Mouse (Mus musculus) midbrain, embryonic 12.5 days (tissue): ENCODE measurements around the gene Prss38. TPM values are rescaled to one million over a fixed set of nuclear protein-coding genes. Genes with fewer than 3 reads are reported as not detected.
"Not testable (repeated sequence)": the region's sequence is repeated elsewhere in the genome, so short reads cannot be mapped to it uniquely, and the experiment has no call there.

Experiments used
- ATAC-seq: fragments of 200-750 bp; cut with Nextera tagmentation; 2 replicates; pipeline ENCODE4 v1.8.0; 2017; ENCODE audit warnings: low read depth, moderate TSS enrichment, moderate library complexity; ENCODE audit not compliant: low FRiP score
- H3K27ac ChIP-seq: fragments of 300-500 bp; sonication (generic); replicated peaks from 2 replicates; pipeline ENCODE4 v1.5.1; 2016; ENCODE audit warnings: mild to moderate bottlenecking
- H3K27me3 ChIP-seq: fragments of 300-500 bp; sonication (generic); 2 replicates; pipeline ENCODE4 v1.6.1; 2016; ENCODE audit warnings: mild to moderate bottlenecking
- H3K36me3 ChIP-seq: fragments of 300-500 bp; sonication (generic); 2 replicates; pipeline ENCODE4 v1.6.1; 2016
- H3K4me1 ChIP-seq: fragments of 300-500 bp; sonication (generic); 2 replicates; pipeline ENCODE4 v1.6.1; 2016
- H3K4me2 ChIP-seq: fragments of 300-500 bp; sonication (generic); replicated peaks from 2 replicates; pipeline ENCODE4 v1.6.1; 2016; ENCODE audit warnings: mild to moderate bottlenecking, moderate library complexity
- H3K4me3 ChIP-seq: fragments of 300-500 bp; sonication (generic); 2 replicates; pipeline ENCODE4 v1.5.1; 2016; ENCODE audit warnings: mild to moderate bottlenecking
- H3K9ac ChIP-seq: fragments of 300-500 bp; sonication (generic); replicated peaks from 2 replicates; pipeline ENCODE4 v1.6.1; 2016; ENCODE audit warnings: mild to moderate bottlenecking, moderate library complexity
- H3K9me3 ChIP-seq: fragments of 300-500 bp; sonication (generic); 2 replicates; pipeline ENCODE4 v1.6.1; 2016; ENCODE audit warnings: mild to moderate bottlenecking
- WGBS: fragments of 180-500 bp; shearing (Covaris S2); methylation state at CpG from one replicate; pipeline ENCODE4 v1.1.7; 2016; 5-methylcytosine and 5-hydroxymethylcytosine counted together
- polyA plus RNA-seq: library from polyadenylated mRNA; unstranded; fragments of >200 nt; fragmentation: Nextera tagmentation; extraction: Ambion mirVana; gene quantifications from 2 replicates; pipeline ENCODE4 v1.2.1, GENCODE M21; 2016

The Prss38 gene
- polyA plus RNA-seq, 1 experiment from 2014 or later, result 0.14 TPM

DNA sequence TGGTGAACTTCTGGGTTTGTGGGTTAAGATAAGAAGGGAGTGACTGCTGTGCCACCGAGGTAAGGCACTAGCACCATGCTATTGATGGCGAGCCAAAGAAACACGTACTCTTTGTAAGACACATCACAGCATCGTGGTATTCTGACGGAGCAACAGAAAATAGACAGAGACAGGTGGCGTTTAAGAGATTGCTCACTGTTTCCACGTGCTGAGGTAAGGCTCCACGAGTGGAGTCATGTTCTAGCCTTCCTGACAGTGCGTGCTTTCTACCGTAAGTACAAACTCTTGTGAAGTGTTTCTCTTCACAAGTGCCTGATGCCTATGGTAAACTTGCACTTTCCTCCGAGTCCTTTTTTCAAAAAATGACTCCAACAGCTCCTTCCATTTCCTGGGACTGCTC is 5.6 kb downstream of the Prss38 start:
- no peak overlapping the region for H3K27ac ChIP-seq
- H3K4me2 ChIP-seq, result no peak overlapping the region
- 81% methylated on average over 11 of the region's 11 CpGs for WGBS
- no peak overlapping the region for H3K9ac ChIP-seq
- H3K4me3 ChIP-seq, result no peak overlapping the region
- no peaks in the 10 kb centered on the region for H3K9me3 ChIP-seq
- ATAC-seq, result no peak
- H3K36me3 ChIP-seq, result no peaks in the 10 kb centered on the region
- peaks cover 9% of the 10 kb centered on the region for H3K4me1 ChIP-seq
- H3K27me3 ChIP-seq, result no peaks in the 10 kb centered on the region

GRCm38 (mm10) chr11:59367955-59368354 is 7.5 kb downstream of the Prss38 start:
- 79% methylated on average over 4 of the region's 4 CpGs for WGBS
- not testable (repeated sequence) for H3K4me1 ChIP-seq, ATAC-seq, H3K4me2 ChIP-seq, H3K9me3 ChIP-seq, H3K27me3 ChIP-seq, H3K36me3 ChIP-seq, H3K4me3 ChIP-seq, H3K9ac ChIP-seq, H3K27ac ChIP-seq

DNA sequence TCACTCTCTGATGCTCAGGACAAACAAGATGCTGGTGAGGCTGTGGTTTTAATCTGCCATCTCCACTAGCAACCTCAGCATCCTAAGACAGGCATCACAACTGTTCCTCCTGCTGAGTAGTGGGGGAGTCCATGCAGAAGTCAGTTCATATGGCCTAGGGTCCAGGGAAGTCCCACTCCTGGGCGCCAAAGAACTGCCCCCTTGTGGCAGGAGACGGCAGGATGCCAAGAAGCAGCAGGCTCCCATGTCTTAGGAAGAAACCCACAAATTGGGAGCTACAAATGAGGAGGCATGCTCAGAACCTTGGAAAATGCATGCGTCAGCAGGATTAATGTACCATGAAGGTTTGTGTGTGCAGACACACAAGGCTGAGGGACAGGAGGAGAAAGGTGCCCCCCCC is 8.8 kb downstream of the Prss38 start:
- no peak overlapping the region for H3K4me3 ChIP-seq
- H3K4me1 ChIP-seq, result peaks cover 9% of the 10 kb centered on the region
- H3K4me2 ChIP-seq, result no peak overlapping the region
- no peak for ATAC-seq
- WGBS, result 26% methylated on average over 3 of the region's 3 CpGs
- 0 out of 2 replicates have a peak, but pooled peaks cover 6% of the 10 kb centered on the region for H3K27me3 ChIP-seq
- no peaks in the 10 kb centered on the region for H3K36me3 ChIP-seq
- H3K27ac ChIP-seq, result no peak overlapping the region
- no peaks in the 10 kb centered on the region for H3K9me3 ChIP-seq
- H3K9ac ChIP-seq, result no peak overlapping the region

- ATAC-seq, result no peak
- WGBS, result 68% methylated on average over 3 of the region's 3 CpGs
- no peak overlapping the region for H3K27ac ChIP-seq
Observed at GRCm38 (mm10) chr11:59366031-59366430, 9.4 kb downstream of the Prss38 start.

GRCm38 (mm10) chr11:59364417-59364816 is 11.0 kb downstream of the Prss38 start:
- ATAC-seq, result no peak
- Histone ChIP-seq H3K27ac (no peak overlapping the region), H3K4me3 (no peak overlapping the region)

More at GRCm38 (mm10) chr11:59366031-59366430, 9.4 kb downstream of the Prss38 start:
- Histone ChIP-seq H3K4me3 (no peak overlapping the region), H3K36me3 (no peaks in the 10 kb centered on the region), H3K4me1 (peaks cover 9% of the 10 kb centered on the region), H3K4me2 (no peak overlapping the region), H3K9me3 (no peaks in the 10 kb centered on the region), H3K27me3 (0 out of 2 replicates have a peak, but pooled peaks cover 6% of the 10 kb centered on the region), H3K9ac (no peak overlapping the region)

DNA sequence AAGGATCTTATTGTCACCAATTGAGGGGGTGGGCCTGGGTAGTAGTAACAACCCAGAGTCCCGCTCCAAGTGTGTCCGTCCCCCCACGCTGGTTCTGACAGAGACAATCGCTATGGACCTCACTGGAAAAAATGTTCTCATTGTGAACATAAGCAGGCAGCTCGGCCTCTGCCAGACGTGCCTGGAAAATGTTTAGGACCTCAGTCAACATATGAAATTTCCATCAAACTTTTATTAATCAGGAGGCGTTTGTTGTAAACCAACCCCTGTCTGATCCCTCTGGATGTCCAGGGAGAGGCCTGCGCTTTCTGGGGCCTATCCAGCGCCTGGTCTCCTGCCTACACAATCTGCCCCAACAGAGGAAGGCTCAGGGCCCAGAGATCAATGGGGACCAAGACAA is 11.4 kb downstream of the Prss38 start:
- Histone ChIP-seq H3K4me3 (no peak overlapping the region), H3K27ac (no peak overlapping the region), H3K27me3 (0 out of 2 replicates have a peak, but pooled peaks cover 6% of the 10 kb centered on the region), H3K9ac (no peak overlapping the region), H3K4me2 (no peak overlapping the region), H3K4me1 (peaks cover 9% of the 10 kb centered on the region), H3K36me3 (no peaks in the 10 kb centered on the region), H3K9me3 (no peaks in the 10 kb centered on the region)
- WGBS, result 87% methylated on average over 9 of the region's 9 CpGs
- ATAC-seq, result no peak

More at GRCm38 (mm10) chr11:59364417-59364816, 11.0 kb downstream of the Prss38 start:
- WGBS, result 58% methylated on average over 3 of the region's 3 CpGs
- Histone ChIP-seq H3K36me3 (no peaks in the 10 kb centered on the region), H3K27me3 (0 out of 2 replicates have a peak, but pooled peaks cover 6% of the 10 kb centered on the region), H3K9me3 (no peaks in the 10 kb centered on the region), H3K4me2 (no peak overlapping the region), H3K4me1 (peaks cover 9% of the 10 kb centered on the region), H3K9ac (no peak overlapping the region)

DNA sequence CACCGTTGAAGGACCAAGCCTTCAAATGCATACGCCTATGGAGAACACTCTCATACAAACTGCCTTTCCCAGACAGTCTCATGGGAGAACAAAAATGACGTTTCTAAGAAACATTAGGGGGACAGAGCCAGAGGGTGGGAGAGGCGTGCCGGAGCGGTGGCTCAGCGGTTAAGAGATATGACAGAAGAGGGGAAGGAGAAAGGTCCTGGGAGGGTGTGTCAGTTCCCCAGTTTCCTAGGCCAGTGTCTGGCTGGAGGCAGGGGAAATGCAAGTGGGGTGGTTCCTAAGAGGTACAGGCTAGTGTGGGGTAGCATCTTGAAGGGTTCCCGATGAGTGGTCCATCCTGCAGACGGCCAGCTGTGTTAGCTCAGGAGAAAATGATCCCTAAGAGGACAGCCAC is 14.2 kb downstream of the Prss38 start:
- H3K9me3 ChIP-seq, result no peaks in the 10 kb centered on the region
- WGBS, result 91% methylated on average over 9 of the region's 9 CpGs
- no peak overlapping the region for H3K9ac ChIP-seq
- no peak for ATAC-seq
- no peak overlapping the region for H3K4me2 ChIP-seq
- H3K27ac ChIP-seq, result no peak overlapping the region
- H3K4me1 ChIP-seq, result peaks cover 6% of the 10 kb centered on the region
- H3K27me3 ChIP-seq, result 0 out of 2 replicates have a peak, but pooled peaks cover 6% of the 10 kb centered on the region
- H3K4me3 ChIP-seq, result no peak overlapping the region
- no peaks in the 10 kb centered on the region for H3K36me3 ChIP-seq

DNA sequence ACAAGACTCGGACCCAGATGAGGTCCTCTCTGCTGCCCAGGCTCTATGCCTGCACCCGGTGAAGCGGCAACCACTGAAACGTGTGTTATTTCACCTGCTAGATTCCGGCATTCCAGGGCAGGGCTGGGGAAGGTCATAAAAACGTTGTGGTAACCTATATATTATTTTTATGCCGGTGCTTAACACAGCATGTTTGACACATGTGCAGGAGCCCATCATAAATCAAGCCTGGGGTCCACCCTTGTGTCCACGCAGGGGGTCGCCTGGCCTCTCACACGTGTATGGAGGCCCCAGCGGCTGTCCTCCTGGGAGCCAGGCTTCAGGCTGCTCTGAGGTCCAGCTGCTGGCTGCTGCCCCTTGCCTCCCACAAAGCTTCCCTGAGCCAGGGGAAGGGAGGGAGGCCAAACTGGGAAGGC is 18.6 kb downstream of the Prss38 start:
- no peak overlapping the region for H3K27ac ChIP-seq
- no peaks in the 10 kb centered on the region for H3K36me3 ChIP-seq
- ATAC-seq, result no peak
- H3K4me2 ChIP-seq, result no peak overlapping the region
- H3K4me3 ChIP-seq, result no peak overlapping the region
- 73% methylated on average over 11 of the region's 11 CpGs for WGBS
- H3K27me3 ChIP-seq, result 0 out of 2 replicates have a peak, but pooled peaks cover under 1% of the 10 kb centered on the region
- H3K4me1 ChIP-seq, result no peaks in the 10 kb centered on the region
- H3K9me3 ChIP-seq, result no peaks in the 10 kb centered on the region
- no peak overlapping the region for H3K9ac ChIP-seq

GRCm38 (mm10) chr11:59354793-59355192 is 20.7 kb downstream of the Prss38 start:
- no peaks in the 10 kb centered on the region for H3K9me3 ChIP-seq
- WGBS, result 83% methylated on average over 4 of the region's 4 CpGs
- no peak for ATAC-seq
- no peaks in the 10 kb centered on the region for H3K36me3 ChIP-seq
- no peaks in the 10 kb centered on the region for H3K4me1 ChIP-seq
- no peak overlapping the region for H3K4me2 ChIP-seq
- H3K27ac ChIP-seq, result no peak overlapping the region
- no peaks in the 10 kb centered on the region for H3K27me3 ChIP-seq
- H3K9ac ChIP-seq, result no peak overlapping the region
- H3K4me3 ChIP-seq, result no peak overlapping the region

GRCm38 (mm10) chr11:59350326-59350725 is 25.1 kb downstream of the Prss38 start:
- Histone ChIP-seq H3K4me2 (no peak overlapping the region), H3K9ac (no peak overlapping the region), H3K9me3 (no peaks in the 10 kb centered on the region), H3K4me3 (no peak overlapping the region), H3K36me3 (no peaks in the 10 kb centered on the region), H3K27me3 (no peaks in the 10 kb centered on the region), H3K27ac (no peak overlapping the region), H3K4me1 (no peaks in the 10 kb centered on the region)
- ATAC-seq, result no peak
- 77% methylated on average over 2 of the region's 2 CpGs for WGBS

DNA sequence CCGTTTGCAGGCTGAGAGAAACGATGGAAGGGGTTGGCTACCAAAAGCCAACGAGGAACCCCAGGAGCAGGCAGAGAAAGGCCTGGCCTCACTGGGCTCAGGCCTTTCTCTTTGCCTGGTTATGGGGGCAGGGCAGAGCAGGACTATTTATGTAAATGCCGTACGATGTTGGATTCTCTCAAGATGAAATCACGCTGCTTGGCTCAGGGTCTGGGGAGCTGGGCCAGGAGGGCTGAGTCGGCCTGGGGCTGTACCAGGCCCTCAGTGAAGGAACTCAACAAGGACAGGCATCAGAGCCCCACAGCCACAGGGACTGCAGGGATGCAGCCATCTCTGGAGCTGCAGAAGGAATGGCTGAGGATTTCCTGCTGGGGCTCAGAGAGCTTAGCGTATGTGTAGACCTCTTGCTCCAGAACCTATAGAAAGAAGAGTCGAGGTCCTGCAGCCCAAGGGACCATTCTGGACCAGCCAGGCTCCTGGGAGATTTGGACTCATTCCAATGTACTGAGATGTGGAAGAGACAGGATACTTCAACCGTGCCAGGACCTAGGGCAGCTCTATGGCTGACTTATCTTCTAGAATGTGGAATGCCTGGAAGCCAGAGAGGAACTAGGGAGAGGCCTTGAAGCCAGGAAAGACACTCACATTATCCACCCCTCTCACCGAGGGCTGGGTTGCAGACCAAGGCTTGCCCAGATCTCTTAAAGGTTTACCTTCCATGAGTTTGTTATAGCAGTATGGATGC is 29.1 kb downstream of the Prss38 start:
- no peaks in the 10 kb centered on the region for H3K36me3 ChIP-seq
- H3K4me1 ChIP-seq, result no peaks in the 10 kb centered on the region
- H3K27me3 ChIP-seq, result no peaks in the 10 kb centered on the region; the same call in 1 of the 2 replicates
- H3K9me3 ChIP-seq, result no peaks in the 10 kb centered on the region
- H3K27ac ChIP-seq, result no peak overlapping the region
- WGBS, result 85% methylated on average over 11 of the region's 11 CpGs
- no peak for ATAC-seq
- no peak overlapping the region for H3K9ac ChIP-seq
- no peak overlapping the region for H3K4me3 ChIP-seq
- no peak overlapping the region for H3K4me2 ChIP-seq

DNA sequence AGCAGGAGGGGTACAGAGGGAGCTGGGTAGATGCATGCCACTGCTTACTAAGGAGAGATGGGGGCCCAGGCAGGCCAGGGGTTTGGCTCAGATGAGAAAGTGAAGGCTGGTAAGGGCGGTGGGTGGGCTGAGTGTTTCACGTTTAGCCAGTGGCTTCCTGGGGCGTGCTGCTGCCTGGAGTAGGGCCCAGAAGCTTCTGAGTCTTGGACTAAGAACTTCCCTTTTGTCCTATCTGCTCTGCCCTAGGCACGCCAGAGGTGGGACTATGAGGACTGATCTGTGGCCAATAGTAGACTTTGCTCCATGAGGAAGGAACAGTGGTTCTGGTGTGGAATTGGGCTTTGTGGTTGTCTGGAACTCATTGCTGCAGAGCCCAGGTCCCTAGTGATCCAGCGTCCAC is 32.5 kb downstream of the Prss38 start:
- 80% methylated on average over 5 of the region's 5 CpGs for WGBS

More for the DNA sequence above, 32.5 kb downstream of the Prss38 start:
- H3K4me3 ChIP-seq, result no peak overlapping the region
- H3K4me2 ChIP-seq, result no peak overlapping the region
- H3K27me3 ChIP-seq, result no peaks in the 10 kb centered on the region; the same call in 1 of the 2 replicates
- H3K9me3 ChIP-seq, result no peaks in the 10 kb centered on the region
- no peak overlapping the region for H3K9ac ChIP-seq
- H3K36me3 ChIP-seq, result no peaks in the 10 kb centered on the region
- H3K27ac ChIP-seq, result no peak overlapping the region
- no peaks in the 10 kb centered on the region for H3K4me1 ChIP-seq
- no peak for ATAC-seq
